Comparison of ENCODE assay signal across 9 mouse cellular contexts in the genomic region with DNA sequence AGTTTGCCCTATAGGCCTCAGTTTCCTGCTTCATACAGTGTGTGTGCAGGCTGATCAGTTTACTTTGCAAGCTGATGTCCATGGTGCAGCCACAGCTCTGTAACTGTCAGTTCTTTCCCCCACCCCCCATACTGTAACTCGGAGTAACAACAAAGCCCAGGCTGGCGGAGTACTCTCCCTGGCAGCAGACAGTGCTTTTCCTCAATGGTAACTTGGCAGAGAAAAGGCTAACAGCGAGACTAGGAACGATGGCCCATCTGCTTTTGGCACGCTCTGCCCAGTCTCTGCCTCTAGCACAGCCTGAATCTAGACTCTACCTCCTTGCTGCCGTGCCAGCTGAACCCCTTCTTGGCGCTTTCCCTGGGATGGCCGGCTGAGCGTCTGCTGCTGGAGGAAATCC. TPM values are rescaled to one million over a fixed set of nuclear protein-coding genes. Genes with fewer than 3 reads are reported as not detected.
DNase-seq lines count a peak whose midpoint lies in the region; ATAC-seq lines count a peak whose summit lies in the region.
"Had no signal": no experiment of that assay in that cellular context is flagged by ENCODE, and none has a peak within 500 bp of the region (broad histone marks: within the 10 kb centered on the region; RNA-seq: fewer than 3 reads in every experiment).

No protein-coding gene starts in this region.

- H3K4me3 ChIP-seq in midbrain, embryonic 15.5 days, result no peak overlapping the region
- no peak overlapping the region for H3K4me3 ChIP-seq in midbrain, embryonic 11.5 days (ENCODE audit: low read depth, low read length)
- H3K4me3 ChIP-seq in neural tube, embryonic 15.5 days (replicated peaks), result no peak overlapping the region
- H3K4me3 ChIP-seq in kidney, embryonic 14.5 days (ENCODE audit: low read length), result no peak overlapping the region

- 86% methylated on average over 9 of the region's 9 CpGs for WGBS in midbrain, embryonic 15.5 days
- whole genome bisulfite sequencing in midbrain, embryonic 11.5 days, result 86% methylated on average over 9 of the region's 9 CpGs
- 89% methylated on average over 9 of the region's 9 CpGs for WGBS in neural tube, embryonic 15.5 days
- 99% methylated on average over 9 of the region's 9 CpGs for WGBS in kidney, embryonic 14.5 days

- H3K36me3 ChIP-seq in midbrain, embryonic 15.5 days (replicated peaks), result no peaks in the 10 kb centered on the region
- H3K36me3 ChIP-seq in midbrain, embryonic 11.5 days (ENCODE audit: control insufficient read depth, insufficient read depth, low read length), result no peaks in the 10 kb centered on the region
- no peaks in the 10 kb centered on the region for H3K36me3 ChIP-seq in neural tube, embryonic 15.5 days
- H3K36me3 ChIP-seq in kidney, embryonic 14.5 days (ENCODE audit: control insufficient read depth, insufficient read depth, low read length), result no peaks in the 10 kb centered on the region; the same call in 1 of the 2 replicates

- H3K4me1 ChIP-seq in midbrain, embryonic 15.5 days, result no peaks in the 10 kb centered on the region
- no peaks in the 10 kb centered on the region for H3K4me1 ChIP-seq in midbrain, embryonic 11.5 days (ENCODE audit: control insufficient read depth, insufficient read depth, low read length)
- no peaks in the 10 kb centered on the region for H3K4me1 ChIP-seq in neural tube, embryonic 15.5 days
- no peaks in the 10 kb centered on the region for H3K4me1 ChIP-seq in kidney, embryonic 14.5 days (ENCODE audit: control insufficient read depth, insufficient read depth, low read length)

- no peak overlapping the region for H3K27ac ChIP-seq in midbrain, embryonic 15.5 days
- H3K27ac ChIP-seq in midbrain, embryonic 11.5 days (ENCODE audit: low read depth, low read length), result no peak overlapping the region
- no peak overlapping the region for H3K27ac ChIP-seq in neural tube, embryonic 15.5 days (replicated peaks)
- no peak overlapping the region for H3K27ac ChIP-seq in kidney, embryonic 14.5 days (ENCODE audit: low read depth, low read length)

- no peak overlapping the region for H3K9ac ChIP-seq in midbrain, embryonic 15.5 days
- H3K9ac ChIP-seq in midbrain, embryonic 11.5 days (ENCODE audit: low read length), result no peak overlapping the region
- no peak overlapping the region for H3K9ac ChIP-seq in neural tube, embryonic 15.5 days (replicated peaks)
- H3K9ac ChIP-seq in kidney, embryonic 14.5 days (ENCODE audit: low read depth, low read length), result no peak overlapping the region

- peak; percentile 1 for DNase-seq in adrenal gland, postnatal 25 days
- no peak for DNase-seq in adrenal gland, adult 2 months
- no peak for DNase-seq in midbrain, embryonic 11.5 days (ENCODE audit: low spot score, missing footprints)
- peak; percentile 49 for DNase-seq in layer of hippocampus, adult 11-12 months (ENCODE audit: low spot score)
- no peak for DNase-seq in gastrocnemius, adult 18-20 months (ENCODE audit: low spot score)

- no peak overlapping the region for H3K4me2 ChIP-seq in midbrain, embryonic 15.5 days
- H3K4me2 ChIP-seq in midbrain, embryonic 11.5 days, result no peak overlapping the region
- H3K4me2 ChIP-seq in neural tube, embryonic 15.5 days, result no peak overlapping the region
- no peak overlapping the region for H3K4me2 ChIP-seq in kidney, embryonic 14.5 days (replicated peaks; ENCODE audit: low read depth, low read length)

- peaks cover 2% of the 10 kb centered on the region; the same call in 1 of the 2 replicates for H3K27me3 ChIP-seq in midbrain, embryonic 15.5 days (replicated peaks)
- H3K27me3 ChIP-seq in midbrain, embryonic 11.5 days (ENCODE audit: control insufficient read depth, insufficient read depth, low read length), result peaks cover 5% of the 10 kb centered on the region
- H3K27me3 ChIP-seq in neural tube, embryonic 15.5 days (replicated peaks), result 0 out of 2 replicates have a peak, but pooled peaks cover 5% of the 10 kb centered on the region
- H3K27me3 ChIP-seq in kidney, embryonic 14.5 days (ENCODE audit: control insufficient read depth, insufficient read depth, low read length), result no peaks in the 10 kb centered on the region

- ATAC-seq in midbrain, embryonic 15.5 days (replicated peaks), result peak; percentile 55; the same call in 1 of the 2 replicates
- no peak for ATAC-seq in midbrain, embryonic 11.5 days (ENCODE audit: low FRiP score)
- ATAC-seq in neural tube, embryonic 15.5 days (ENCODE audit: low FRiP score), result peak; percentile 53
- no peak for ATAC-seq in kidney, embryonic 14.5 days (ENCODE audit: low FRiP score, low TSS enrichment)

- H3K9me3 ChIP-seq in midbrain, embryonic 15.5 days, result no peaks in the 10 kb centered on the region
- H3K9me3 ChIP-seq in midbrain, embryonic 11.5 days (ENCODE audit: control insufficient read depth, low read length), result no peaks in the 10 kb centered on the region
- no peaks in the 10 kb centered on the region for H3K9me3 ChIP-seq in neural tube, embryonic 15.5 days (replicated peaks)
- no peaks in the 10 kb centered on the region for H3K9me3 ChIP-seq in kidney, embryonic 14.5 days (ENCODE audit: control insufficient read depth, low read length)
- H3K9me3 ChIP-seq: G1E had no signal

RNA-seq across cellular contexts. Expression of gene Map3k15, which starts 24.3 kb away (rescaled TPM):
- 0.52 and 0.82 TPM in 2 replicates for total RNA-seq in adrenal gland, postnatal 25 days (2021)
- under 1 TPM; 0.69 to 0.81 TPM for total RNA-seq in adrenal gland, adult 2 months (2021)
- polyA plus RNA-seq in adrenal gland, adult 2 months (2012; rRNA removed), result 0.21 and 0.31 TPM in 2 replicates
- 0.15 and 0.19 TPM in 2 replicates for polyA plus RNA-seq in midbrain, embryonic 15.5 days (2015; fragmentation: Nextera tagmentation; extraction: Ambion mirVana)
- 0.39 and 0.52 TPM in 2 replicates for polyA plus RNA-seq in midbrain, embryonic 11.5 days (2014; fragmentation: Nextera tagmentation; extraction: Ambion mirVana)
- 0.14 and 0.28 TPM in 2 replicates for polyA plus RNA-seq in neural tube, embryonic 15.5 days (2015; fragmentation: Nextera tagmentation; extraction: Ambion mirVana)
- total RNA-seq in gastrocnemius, adult 18-20 months (2021), result under 1 TPM; 0.21 to 0.24 TPM
- polyA plus RNA-seq in kidney, embryonic 14.5 days (2014; fragmentation: Nextera tagmentation; extraction: Ambion mirVana), result 0.24 and 0.34 TPM in 2 replicates
- polyA plus RNA-seq: G1E had no signal

Comparison
In these comparisons a context has a peak if more than half of its experiments do, and no peak if none do; other contexts are left out.
1. DNase-seq: peak in adrenal gland, postnatal 25 days (single experiment) and layer of hippocampus, adult 11-12 months (single experiment); none in adrenal gland, adult 2 months (single experiment), midbrain, embryonic 11.5 days (single experiment) and gastrocnemius, adult 18-20 months (single experiment).
2. ATAC-seq: peak in midbrain, embryonic 15.5 days (single experiment) and neural tube, embryonic 15.5 days (single experiment); none in midbrain, embryonic 11.5 days (single experiment) and kidney, embryonic 14.5 days (single experiment).